Mouse (Mus musculus) heart, embryonic 15.5 days (tissue): ENCODE results near the gene Car9. TPM values are rescaled to one million over a fixed set of nuclear protein-coding genes. Genes with fewer than 3 reads are reported as not detected.
A peak's percentile ranks its signal among the peaks of the same experiment; 100 is the strongest.

Experiments used
- ATAC-seq: fragments of 200-750 bp; cut with Nextera tagmentation; replicated peaks from 2 replicates; pipeline ENCODE4 v1.8.0; 2017; ENCODE audit warnings: low read depth, moderate TSS enrichment; ENCODE audit not compliant: insufficient number of reproducible peaks, insufficient read depth, low FRiP score
- H3K27ac ChIP-seq: fragments of 300-500 bp; sonication (generic); 2 replicates; pipeline ENCODE4 v1.5.1; 2015; ENCODE audit warnings: mild to moderate bottlenecking, inconsistent platforms
- H3K27me3 ChIP-seq: fragments of 300-500 bp; sonication (generic); 2 replicates; pipeline ENCODE4 v1.6.1; 2015; ENCODE audit warnings: inconsistent platforms
- H3K36me3 ChIP-seq: fragments of 300-500 bp; sonication (generic); 2 replicates; pipeline ENCODE4 v1.6.1; 2015; ENCODE audit warnings: mild to moderate bottlenecking, inconsistent platforms
- H3K4me1 ChIP-seq: fragments of 300-500 bp; sonication (generic); replicated peaks from 2 replicates; pipeline ENCODE4 v1.6.1; 2015; ENCODE audit warnings: inconsistent platforms
- H3K4me2 ChIP-seq: fragments of 300-500 bp; sonication (generic); 2 replicates; pipeline ENCODE4 v1.6.1; 2015; ENCODE audit warnings: inconsistent platforms, mild to moderate bottlenecking, moderate library complexity
- H3K4me3 ChIP-seq: fragments of 300-500 bp; sonication (generic); 2 replicates; pipeline ENCODE4 v1.5.1; 2015; ENCODE audit warnings: mild to moderate bottlenecking, inconsistent platforms
- H3K9ac ChIP-seq: fragments of 300-500 bp; sonication (generic); 2 replicates; pipeline ENCODE4 v1.6.1; 2015; ENCODE audit warnings: mild to moderate bottlenecking, inconsistent platforms
- H3K9me3 ChIP-seq: fragments of 300-500 bp; sonication (generic); replicated peaks from 2 replicates; pipeline ENCODE4 v1.6.1; 2016; ENCODE audit warnings: inconsistent platforms
- WGBS: fragments of 180-500 bp; shearing (Covaris S2); methylation state at CpG from one replicate; pipeline ENCODE4 v1.1.7; 2015; ENCODE audit warnings: mixed read lengths; 5-methylcytosine and 5-hydroxymethylcytosine counted together
- polyA plus RNA-seq: library from polyadenylated mRNA; unstranded; fragments of >200 nt; fragmentation: Nextera tagmentation; extraction: Ambion mirVana; gene quantifications from 2 replicates; pipeline ENCODE4 v1.2.1, GENCODE M21; 2015

Car9 gene
- polyA plus RNA-seq, 1 experiment from 2014 or later, result 2.4 TPM

- no peak for ATAC-seq
- no peak overlapping the region for H3K9ac ChIP-seq
- H3K27me3 ChIP-seq, result no peaks in the 10 kb centered on the region
- H3K9me3 ChIP-seq, result no peaks in the 10 kb centered on the region
- WGBS, result 41% methylated on average over 6 of the region's 6 CpGs
- H3K27ac ChIP-seq, result no peak overlapping the region
- no peak overlapping the region for H3K4me3 ChIP-seq
- no peak overlapping the region for H3K4me2 ChIP-seq
- H3K4me1 ChIP-seq, result peaks cover 57% of the 10 kb centered on the region
- H3K36me3 ChIP-seq, result peaks cover 7% of the 10 kb centered on the region; the same call in 1 of the 2 replicates
These were observed 10.2 kb upstream of the Car9 start for GRCm38 (mm10) chr4:43496587-43496986.

GRCm38 (mm10) chr4:43497405-43497804, 9.4 kb upstream of the Car9 start:
- Histone ChIP-seq H3K9me3 (no peaks in the 10 kb centered on the region), H3K4me3 (peak overlapping the region; percentile 69; the same call in 1 of the 2 replicates), H3K9ac (no peak overlapping the region), H3K4me2 (peak overlapping the region; percentile 88), H3K27me3 (no peaks in the 10 kb centered on the region), H3K4me1 (peaks cover 57% of the 10 kb centered on the region), H3K27ac (no peak overlapping the region), H3K36me3 (peaks cover 7% of the 10 kb centered on the region; the same call in 1 of the 2 replicates)
- ATAC-seq, result no peak
- WGBS, result 88% methylated on average over 8 of the region's 8 CpGs

GRCm38 (mm10) chr4:43497946-43498345, 8.8 kb upstream of the Car9 start:
- peak overlapping the region; percentile 69 for H3K4me3 ChIP-seq
- no peaks in the 10 kb centered on the region for H3K27me3 ChIP-seq
- 54% methylated on average over 4 of the region's 4 CpGs for WGBS
- peak overlapping the region; percentile 88 for H3K4me2 ChIP-seq
- H3K36me3 ChIP-seq, result peaks cover 7% of the 10 kb centered on the region; the same call in 1 of the 2 replicates
- H3K9me3 ChIP-seq, result no peaks in the 10 kb centered on the region
- peak overlapping the region; percentile 40; the same call in 1 of the 2 replicates for H3K9ac ChIP-seq
- no peak for ATAC-seq
- H3K27ac ChIP-seq, result no peak overlapping the region
- peaks cover 57% of the 10 kb centered on the region for H3K4me1 ChIP-seq

GRCm38 (mm10) chr4:43498983-43499382, 7.8 kb upstream of the Car9 start:
- no peaks in the 10 kb centered on the region for H3K9me3 ChIP-seq
- peak overlapping the region; percentile 88 for H3K4me2 ChIP-seq
- peaks cover 7% of the 10 kb centered on the region; the same call in 1 of the 2 replicates for H3K36me3 ChIP-seq
- H3K27me3 ChIP-seq, result no peaks in the 10 kb centered on the region
- 12% methylated on average over 8 of the region's 8 CpGs for WGBS
- ATAC-seq, result 0 out of 2 replicates have a peak, but pooled peaks have one; percentile 28
- peak overlapping the region; percentile 62 for H3K27ac ChIP-seq
- peak overlapping the region; percentile 68 for H3K9ac ChIP-seq
- peak overlapping the region; percentile 69 for H3K4me3 ChIP-seq
- H3K4me1 ChIP-seq, result peaks cover 56% of the 10 kb centered on the region

GRCm38 (mm10) chr4:43499407-43500333, 7.1 kb upstream of the Car9 start, which contains the start of gene Arhgef39:
Gene Arhgef39, minus strand, starts transcription at chr4:43499695.
- WGBS, result 6% methylated on average over 50 of the region's 50 CpGs
- Histone ChIP-seq H3K27ac (peak within 1 kb of the TSS; percentile 62), H3K36me3 (peaks cover 7% of the 10 kb centered on the region; the same call in 1 of the 2 replicates), H3K27me3 (no peaks in the 10 kb centered on the region), H3K4me1 (peaks cover 49% of the 10 kb centered on the region), H3K4me2 (peak within 1 kb of the TSS; percentile 88), H3K9me3 (no peaks in the 10 kb centered on the region), H3K9ac (peak within 1 kb of the TSS; percentile 68), H3K4me3 (peak within 1 kb of the TSS; percentile 69)
- ATAC-seq, result peak; percentile 86

GRCm38 (mm10) chr4:43503041-43503440, 3.7 kb upstream of the Car9 start:
- H3K4me3 ChIP-seq, result no peak overlapping the region
- 69% methylated on average over 2 of the region's 2 CpGs for WGBS
- H3K27me3 ChIP-seq, result peaks cover 4% of the 10 kb centered on the region; the same call in 1 of the 2 replicates
- no peak overlapping the region for H3K9ac ChIP-seq
- H3K27ac ChIP-seq, result no peak overlapping the region
- no peaks in the 10 kb centered on the region for H3K9me3 ChIP-seq
- ATAC-seq, result no peak
- no peaks in the 10 kb centered on the region for H3K36me3 ChIP-seq
- no peak overlapping the region for H3K4me2 ChIP-seq
- H3K4me1 ChIP-seq, result peaks cover 29% of the 10 kb centered on the region

GRCm38 (mm10) chr4:43503506-43503905, 3.3 kb upstream of the Car9 start:
- Histone ChIP-seq H3K4me3 (no peak overlapping the region), H3K36me3 (no peaks in the 10 kb centered on the region), H3K4me2 (no peak overlapping the region), H3K27me3 (peaks cover 4% of the 10 kb centered on the region; the same call in 1 of the 2 replicates), H3K9ac (no peak overlapping the region), H3K4me1 (peaks cover 27% of the 10 kb centered on the region), H3K9me3 (no peaks in the 10 kb centered on the region), H3K27ac (no peak overlapping the region)
- ATAC-seq, result no peak
- WGBS, result 82% methylated on average over 6 of the region's 6 CpGs

- H3K4me2 ChIP-seq, result no peak overlapping the region
- no peak for ATAC-seq
- WGBS, result 74% methylated on average over 4 of the region's 4 CpGs
- no peaks in the 10 kb centered on the region for H3K9me3 ChIP-seq
- no peaks in the 10 kb centered on the region for H3K36me3 ChIP-seq
- H3K4me1 ChIP-seq, result peaks cover 26% of the 10 kb centered on the region
- peaks cover 4% of the 10 kb centered on the region; the same call in 1 of the 2 replicates for H3K27me3 ChIP-seq
- no peak overlapping the region for H3K9ac ChIP-seq
- H3K27ac ChIP-seq, result no peak overlapping the region
- H3K4me3 ChIP-seq, result no peak overlapping the region
These were observed 2.5 kb upstream of the Car9 start for GRCm38 (mm10) chr4:43504269-43504668.

- Histone ChIP-seq H3K27ac (no peak overlapping the region), H3K36me3 (no peaks in the 10 kb centered on the region), H3K9ac (no peak overlapping the region), H3K4me2 (no peak overlapping the region), H3K9me3 (no peaks in the 10 kb centered on the region), H3K4me3 (no peak overlapping the region), H3K27me3 (peaks cover 4% of the 10 kb centered on the region; the same call in 1 of the 2 replicates), H3K4me1 (peaks cover 21% of the 10 kb centered on the region)
- WGBS, result 84% methylated on average over 8 of the region's 8 CpGs
- no peak for ATAC-seq
These were observed 692 bp upstream of the Car9 start for GRCm38 (mm10) chr4:43506074-43506473.

- Histone ChIP-seq H3K27me3 (peaks cover 4% of the 10 kb centered on the region; the same call in 1 of the 2 replicates), H3K4me2 (peak overlapping the region; percentile 90), H3K36me3 (no peaks in the 10 kb centered on the region), H3K27ac (peak overlapping the region; percentile 52; the same call in 1 of the 2 replicates), H3K4me1 (peaks cover 29% of the 10 kb centered on the region), H3K9ac (peak overlapping the region; percentile 64), H3K4me3 (peak overlapping the region; percentile 57), H3K9me3 (no peaks in the 10 kb centered on the region)
- peak; percentile 55 for ATAC-seq
- 4% methylated on average over 22 of the region's 22 CpGs for WGBS
These were observed 1.3 kb downstream of the Car9 start for GRCm38 (mm10) chr4:43507938-43508665.

GRCm38 (mm10) chr4:43508666-43508997, 1.9 kb downstream of the Car9 start:
- Histone ChIP-seq H3K36me3 (no peaks in the 10 kb centered on the region), H3K9ac (peak overlapping the region; percentile 64), H3K27me3 (peaks cover 4% of the 10 kb centered on the region; the same call in 1 of the 2 replicates), H3K4me3 (peak overlapping the region; percentile 57), H3K4me1 (peaks cover 29% of the 10 kb centered on the region), H3K9me3 (no peaks in the 10 kb centered on the region), H3K4me2 (peak overlapping the region; percentile 90), H3K27ac (peak overlapping the region; percentile 52; the same call in 1 of the 2 replicates)
- ATAC-seq, result peak; percentile 78
- WGBS, result 2% methylated on average over 13 of the region's 13 CpGs
